Mouse (Mus musculus) layer of hippocampus, adult 18-20 months (tissue): Measurements from ENCODE around the gene A630001G21Rik. TPM values are rescaled to one million over a fixed set of nuclear protein-coding genes. Genes with fewer than 3 reads are reported as not detected.

Experiments used
- DNase-seq, 2 experiments: peaks; one replicate each; pipeline ENCODE4 v3.0.0; 2022; ENCODE audit warnings: low spot score in 2 of 2
- total RNA-seq, 2 experiments: library from RNA; stranded (reverse); gene quantifications; 2 replicates each; pipeline ENCODE4 v1.2.3; 2021

The A630001G21Rik gene
- total RNA-seq, 2 experiments from 2014 or later = 0.25 to 0.68 TPM

DNA sequence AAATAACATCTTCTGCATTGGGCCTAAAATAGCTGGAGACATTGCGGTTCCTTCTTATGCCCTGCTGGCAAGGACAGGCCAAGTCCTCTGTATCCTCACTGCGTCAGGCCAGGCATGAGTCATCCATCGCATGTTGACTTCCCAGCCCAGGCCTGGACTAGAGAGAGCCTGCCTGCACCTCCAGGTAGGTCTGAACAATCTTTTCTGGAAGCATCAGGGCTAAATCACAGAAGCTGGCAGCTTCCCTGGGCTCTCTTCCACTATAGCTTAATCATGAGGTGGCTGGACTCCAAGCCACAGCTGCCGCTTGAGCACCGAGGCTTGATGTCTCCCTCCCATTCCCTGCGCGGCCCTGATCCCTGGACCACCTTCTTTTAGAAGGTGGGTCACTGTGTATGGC, 3.3 kb downstream of the A630001G21Rik start:
- DNase-seq = no peak

DNA sequence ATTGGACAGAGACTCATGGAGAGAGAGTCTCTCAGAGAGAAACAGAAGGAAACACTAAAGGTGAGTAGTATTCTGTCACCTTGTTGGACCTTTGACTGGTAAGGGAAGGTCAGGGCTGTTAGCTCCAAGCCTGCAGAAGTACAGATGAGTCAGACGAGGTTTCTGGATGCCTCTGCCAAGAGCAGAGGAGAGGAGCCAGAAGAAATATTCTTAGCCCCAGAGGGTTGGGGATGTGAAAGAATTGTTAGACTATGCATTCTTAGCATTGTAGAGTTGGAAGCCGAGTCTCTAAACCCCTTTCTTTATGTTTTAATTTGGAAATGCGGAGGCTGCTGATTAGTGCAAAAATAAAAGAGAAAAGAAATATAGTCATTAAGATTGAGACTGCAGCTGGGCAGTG, 6.5 kb downstream of the A630001G21Rik start:
- DNase-seq = no peak

DNA sequence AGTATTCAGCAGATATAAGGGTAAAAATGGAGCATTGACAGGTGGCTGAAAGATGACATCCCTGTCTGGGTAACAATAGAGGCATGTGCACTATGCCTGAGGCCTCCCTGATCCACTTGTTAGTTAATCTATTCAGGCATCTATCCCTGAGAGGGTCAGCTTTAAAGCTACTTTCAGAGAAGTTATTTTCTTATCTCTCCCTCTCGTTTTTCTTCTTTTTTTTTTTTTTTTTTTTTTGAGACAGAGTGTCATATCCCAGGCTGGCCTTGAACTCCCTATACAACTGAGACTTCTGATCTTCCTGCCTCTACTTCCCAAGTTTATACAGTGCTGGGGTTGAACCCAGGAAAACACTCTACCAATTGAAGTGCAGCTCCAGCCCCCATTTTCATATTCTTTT, 10.7 kb downstream of the A630001G21Rik start:
- no peak for DNase-seq

DNA sequence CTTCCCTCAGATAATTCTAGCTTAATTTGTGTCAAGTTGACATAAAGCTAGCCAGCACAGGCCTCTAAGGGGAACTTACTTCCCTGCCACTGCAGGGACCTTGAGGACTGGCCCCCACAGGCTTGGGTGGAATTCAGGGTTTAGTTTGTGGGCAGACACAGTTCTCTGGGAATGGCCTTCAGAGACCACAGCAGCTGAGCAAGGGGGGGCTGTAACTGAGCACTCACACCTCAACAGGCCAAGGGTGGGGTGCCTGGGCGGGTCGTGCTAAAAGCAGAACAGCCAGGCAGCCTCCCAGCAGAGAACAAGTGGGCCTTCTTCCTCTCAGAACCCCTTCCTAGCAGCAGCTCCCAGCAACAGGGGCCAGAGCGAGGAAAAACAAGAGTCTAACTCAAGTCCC, 12.3 kb downstream of the A630001G21Rik start:
- DNase-seq = no peak

DNA sequence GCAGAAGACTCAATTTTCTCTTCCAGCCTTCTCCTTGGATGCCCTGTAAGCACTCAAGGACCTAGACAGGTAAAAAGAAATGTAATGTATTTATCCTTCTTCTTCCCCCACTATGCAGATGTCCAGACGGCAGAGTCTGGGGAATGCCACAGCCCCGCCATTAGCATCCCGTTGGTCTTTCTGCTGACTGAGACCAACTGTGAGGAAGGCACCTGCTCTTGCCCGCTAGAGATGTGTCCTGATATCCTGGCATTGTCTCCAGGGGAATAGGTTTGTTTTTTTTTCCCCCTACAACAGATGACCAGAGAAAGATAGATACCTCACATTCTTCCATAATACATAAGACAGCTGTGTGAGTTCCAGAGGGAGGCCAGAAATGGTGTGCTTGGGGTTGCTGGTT, 14.2 kb downstream of the A630001G21Rik start:
- DNase-seq = no peak

DNA sequence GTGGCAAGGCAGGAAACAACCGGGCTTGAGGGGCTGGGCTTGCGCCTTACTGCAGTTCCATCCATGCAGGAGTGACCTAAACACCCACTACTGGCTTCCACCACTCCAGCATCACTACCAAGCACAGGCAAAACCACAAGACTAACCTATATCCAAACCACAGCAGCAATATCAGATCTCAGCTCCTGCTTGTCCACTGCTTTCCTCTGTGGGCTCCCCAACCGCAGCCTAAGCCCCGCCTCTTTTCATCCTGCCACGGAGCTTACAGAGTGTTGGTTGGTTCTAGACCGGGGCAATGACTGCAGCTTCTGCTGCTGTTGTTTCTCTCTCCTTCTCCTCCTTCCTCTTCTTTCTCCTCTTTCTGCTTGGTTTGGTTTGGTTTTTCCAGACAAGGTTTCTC, 15.1 kb downstream of the A630001G21Rik start:
- DNase-seq = no peak

DNA sequence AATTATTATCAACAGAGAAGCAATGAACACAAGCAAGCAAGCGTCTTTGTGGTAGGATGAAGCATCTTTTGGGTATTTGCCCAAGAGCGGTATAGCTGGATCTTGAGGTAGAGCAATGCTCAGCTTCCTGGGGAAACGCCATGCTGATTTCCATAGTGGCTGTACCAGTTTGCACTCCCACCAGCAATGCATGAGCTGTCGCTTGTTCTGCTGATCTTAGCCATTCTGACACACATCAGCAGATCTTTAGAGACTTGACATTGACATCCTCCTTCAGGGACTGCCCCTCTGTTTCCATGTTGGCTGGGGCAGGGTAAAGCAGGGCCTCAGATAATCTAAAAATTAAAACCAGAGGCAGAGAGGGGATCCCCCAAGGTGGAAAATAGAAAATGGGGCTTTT, 16.8 kb downstream of the A630001G21Rik start:
- DNase-seq = no peak

DNA sequence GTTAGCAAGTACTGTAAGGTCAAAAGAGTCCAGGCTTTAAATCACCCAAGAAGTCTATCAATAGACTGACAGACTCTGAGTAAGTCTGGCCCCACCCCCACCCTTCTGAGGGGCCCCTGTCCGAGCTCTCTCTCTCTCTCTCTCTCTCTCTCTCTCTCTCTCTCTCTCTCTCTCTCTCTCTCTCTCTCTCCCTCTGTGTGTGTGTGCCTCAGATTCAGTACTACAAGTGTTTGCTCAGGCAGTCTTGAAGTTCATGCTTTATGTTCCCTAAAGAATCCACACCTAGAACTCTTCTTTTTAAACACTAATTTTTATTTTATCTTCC, 19.5 kb downstream of the A630001G21Rik start:
- DNase-seq = no peak

DNA sequence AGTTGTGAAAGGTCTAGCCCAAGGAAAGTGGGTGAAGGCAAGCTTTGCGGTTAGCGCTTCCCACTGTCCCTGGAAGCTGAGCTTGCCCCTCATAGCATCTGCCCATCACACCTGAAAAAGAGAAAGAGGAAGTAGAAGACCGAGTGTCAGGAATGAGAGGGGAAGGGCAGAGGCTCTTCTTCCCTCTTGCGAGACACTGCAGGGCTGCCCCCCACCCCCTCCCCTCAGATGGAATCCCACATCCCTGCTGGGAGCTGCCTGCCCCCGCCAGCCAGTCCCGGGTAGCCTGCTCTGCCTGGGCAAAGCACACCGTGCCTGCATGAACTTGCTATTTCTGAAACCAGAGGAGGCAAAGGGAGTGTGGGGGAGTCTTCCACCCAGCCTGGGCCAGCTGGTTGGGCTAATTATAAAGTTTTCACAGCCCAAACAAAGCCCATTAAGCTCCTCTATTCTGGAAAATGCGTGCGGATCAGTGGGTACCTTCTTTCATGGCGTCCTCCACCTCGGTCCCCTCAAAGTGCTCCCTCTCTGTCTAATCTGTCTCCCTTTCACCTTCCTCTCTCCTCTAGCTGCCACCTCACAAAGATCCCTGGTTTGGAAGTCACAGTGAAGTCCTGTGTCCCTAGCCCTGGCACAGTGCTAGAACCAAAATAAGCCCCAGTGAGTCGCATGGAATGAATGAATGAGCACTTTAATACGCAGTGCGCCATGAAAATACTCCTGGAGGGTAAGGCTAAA, 20.0 kb downstream of the A630001G21Rik start:
- peak in 1 of 2 experiments; percentile 37 for DNase-seq

DNA sequence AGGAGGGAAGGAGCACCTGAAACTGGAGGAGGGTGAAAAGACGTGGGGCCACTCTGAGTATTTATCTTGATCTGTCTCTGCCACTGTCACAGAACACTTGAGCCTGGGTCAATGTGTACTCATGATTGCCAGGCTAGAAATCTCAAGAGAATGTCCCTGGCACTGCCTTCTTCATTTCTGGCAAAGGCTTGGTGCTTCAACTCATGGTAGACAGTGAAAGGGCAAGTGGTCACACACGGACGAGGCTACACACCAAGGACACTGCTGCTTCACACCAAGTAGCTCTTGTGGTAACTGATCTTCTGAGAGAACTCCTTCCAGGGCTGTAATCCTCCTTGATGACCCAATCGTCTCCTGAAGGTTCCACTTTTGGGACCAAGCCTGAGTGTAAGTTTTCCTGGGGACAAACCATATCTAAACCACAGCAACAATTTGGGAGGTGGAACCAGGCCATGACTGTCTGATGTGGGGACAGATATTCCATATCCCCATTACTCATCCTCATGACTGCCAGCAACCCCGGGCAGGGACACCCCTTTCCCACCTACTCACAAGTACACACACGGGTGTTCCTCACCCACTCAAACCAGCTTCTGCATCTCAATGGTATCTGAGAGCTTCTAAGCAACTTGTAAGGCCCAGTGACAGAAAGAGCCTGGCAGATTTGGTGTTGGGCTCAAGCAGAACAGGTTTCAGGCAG, 20.8 kb downstream of the A630001G21Rik start:
- DNase-seq = peak in 1 of 2 experiments; percentile 12

DNA sequence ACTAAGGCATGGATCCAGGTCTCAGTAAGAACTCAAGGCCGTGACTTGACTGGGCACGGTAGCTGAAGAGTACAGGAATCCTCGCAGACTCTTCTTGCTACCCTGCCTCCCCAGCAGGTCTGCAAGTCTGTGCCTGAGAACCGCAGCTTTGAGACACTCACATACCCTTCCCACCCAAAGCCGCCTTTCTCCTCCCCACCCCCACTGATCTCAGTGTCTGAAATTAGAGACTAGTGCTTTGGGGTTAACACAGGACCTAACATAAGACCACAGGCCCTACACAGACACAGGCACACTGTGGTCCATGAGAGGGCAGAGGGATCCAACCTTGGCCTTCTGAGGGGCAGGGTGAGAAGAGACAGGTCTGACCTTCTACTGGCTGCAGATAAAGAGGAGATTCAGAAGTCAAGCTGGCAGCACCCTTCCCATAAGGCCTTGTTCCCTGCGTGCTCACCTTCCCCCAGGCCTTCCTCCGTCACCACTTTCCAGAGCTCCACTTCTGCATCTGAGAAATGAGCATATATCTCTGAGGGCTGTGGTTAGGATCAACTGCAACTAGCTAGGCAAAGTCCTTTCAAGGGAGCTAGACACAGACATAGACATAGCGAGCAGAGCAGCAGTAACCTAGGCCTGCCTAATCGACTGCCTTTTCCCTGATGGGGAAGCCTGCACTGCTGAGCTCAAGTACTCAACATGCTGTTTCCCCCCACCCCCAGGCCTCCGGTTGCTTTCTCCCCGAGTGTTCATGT, 26.3 kb downstream of the A630001G21Rik start:
- no peak for DNase-seq

DNA sequence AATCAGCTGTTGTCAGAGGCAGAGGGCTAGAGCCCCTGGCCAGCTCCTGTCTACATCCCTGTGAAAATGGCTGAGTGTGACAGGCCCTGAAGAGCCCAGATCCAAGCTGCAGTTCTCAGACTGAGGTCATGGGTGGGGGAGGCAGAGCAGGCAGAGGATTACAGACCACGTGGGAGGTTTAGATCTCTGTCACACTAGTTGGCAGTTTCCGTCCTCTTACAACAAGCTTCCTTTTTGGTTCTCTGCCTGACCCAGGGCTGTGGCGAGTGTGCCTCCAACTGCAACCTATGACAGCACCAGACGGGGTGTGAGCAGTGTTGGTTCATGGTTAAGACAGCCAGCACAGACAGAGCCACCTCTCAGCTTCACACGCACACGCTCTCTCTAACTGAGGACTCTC, 26.9 kb downstream of the A630001G21Rik start:
- no peak for DNase-seq

DNA sequence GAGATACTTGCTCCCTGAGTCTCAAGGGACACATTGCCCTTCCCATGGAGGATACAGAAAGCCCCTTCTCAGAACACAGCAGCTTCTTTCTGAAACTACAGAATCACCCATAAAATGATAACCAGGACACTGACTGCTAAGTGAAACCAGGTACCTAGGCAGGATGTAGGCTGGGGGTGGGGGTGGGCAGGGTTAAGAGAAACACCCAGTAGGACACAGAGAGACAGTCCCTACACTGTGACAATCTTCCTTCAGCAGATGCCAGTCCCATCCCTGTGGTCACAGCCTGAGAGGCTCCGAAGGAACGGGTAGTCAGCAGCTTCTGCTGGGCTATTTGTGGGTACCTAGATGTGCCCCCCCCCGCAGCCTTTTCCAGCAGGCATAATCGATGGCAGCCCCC, 27.8 kb downstream of the A630001G21Rik start:
- DNase-seq = no peak

DNA sequence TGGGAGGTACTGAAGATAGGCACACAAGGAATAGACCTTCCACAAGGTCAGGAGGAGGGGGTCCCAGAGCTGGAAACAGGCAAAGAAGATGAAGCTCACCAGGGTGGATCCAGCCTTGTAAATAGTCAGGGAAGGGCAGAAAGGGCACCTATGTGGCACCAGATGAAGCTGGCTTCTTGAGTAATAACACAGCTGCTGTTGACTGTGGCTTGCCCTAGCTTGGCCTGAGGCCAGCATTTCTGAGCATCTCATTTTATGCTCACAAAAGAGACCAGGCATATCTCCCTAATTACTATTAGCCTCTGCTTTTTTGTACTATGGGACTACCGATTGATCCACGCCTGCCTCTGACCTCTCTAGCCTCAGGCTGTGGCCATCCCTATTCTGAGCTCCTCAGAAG, 28.6 kb downstream of the A630001G21Rik start:
- no peak for DNase-seq

DNA sequence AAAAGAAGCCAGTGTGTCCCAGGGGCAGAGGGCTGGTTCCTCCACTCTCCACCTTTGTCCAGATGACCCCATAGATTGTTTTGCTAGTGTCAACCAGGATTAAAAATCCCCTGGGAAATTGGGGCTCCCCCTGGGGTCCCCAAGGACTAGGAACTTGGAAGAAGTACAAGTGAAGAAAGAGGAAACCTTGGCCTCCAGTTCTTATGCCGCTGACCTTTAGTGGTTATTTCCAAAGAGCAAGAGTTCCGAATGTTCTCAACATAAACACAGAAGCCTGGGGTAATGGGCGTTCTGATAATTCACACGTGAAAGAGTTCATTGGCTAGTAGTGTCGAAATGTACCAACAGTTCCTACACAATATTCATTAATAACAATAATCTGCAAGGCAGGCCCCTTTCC, 31.9 kb downstream of the A630001G21Rik start:
- no peak for DNase-seq

DNA sequence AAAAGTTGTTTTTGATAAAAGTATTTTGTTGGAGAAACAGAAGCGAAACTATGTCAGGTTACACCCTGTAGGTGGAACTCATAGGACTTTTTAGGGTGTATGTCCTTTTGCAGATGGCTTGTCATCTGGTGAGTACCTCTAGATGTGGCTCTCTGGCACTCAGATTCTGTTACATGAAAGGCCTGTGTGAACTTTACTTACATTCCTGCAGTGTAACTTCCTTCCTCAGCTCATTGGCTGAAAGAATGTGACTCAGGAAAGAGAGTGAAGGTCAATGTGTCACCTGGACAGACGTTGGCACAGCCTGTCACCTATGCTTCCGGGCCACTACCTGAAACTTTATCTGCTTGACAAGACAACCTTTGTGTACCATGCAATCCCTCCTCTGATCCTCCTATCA, 33.9 kb downstream of the A630001G21Rik start:
- no peak for DNase-seq

DNA sequence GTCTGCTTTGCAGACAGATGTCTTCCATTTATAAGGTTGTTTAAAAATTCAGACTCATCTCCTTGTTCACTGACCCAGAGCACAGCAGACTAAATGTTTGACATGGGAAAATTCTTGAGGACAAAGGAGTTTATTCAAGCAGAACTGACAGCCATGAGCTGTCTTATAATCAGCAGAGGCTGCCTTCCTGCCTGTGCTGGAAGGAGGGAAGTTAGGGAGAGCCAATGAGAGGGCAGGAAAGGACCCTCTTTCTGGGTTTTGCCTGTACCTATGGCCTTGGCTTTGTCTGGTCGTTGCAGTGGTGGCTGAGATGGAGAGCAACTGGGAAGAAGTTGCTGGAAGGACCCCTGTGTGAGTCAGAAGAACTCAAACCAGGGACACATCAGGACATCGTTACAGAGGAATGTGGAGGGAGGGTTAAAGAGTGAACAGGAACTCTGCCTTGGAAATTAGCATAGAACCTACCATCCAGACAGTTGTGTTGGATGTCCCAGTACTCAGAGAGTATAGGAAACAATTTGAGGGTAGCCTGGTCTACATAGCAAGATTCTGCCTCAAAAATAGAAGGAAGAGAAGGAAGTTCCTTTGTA, 35.4 kb downstream of the A630001G21Rik start:
- DNase-seq = no peak

DNA sequence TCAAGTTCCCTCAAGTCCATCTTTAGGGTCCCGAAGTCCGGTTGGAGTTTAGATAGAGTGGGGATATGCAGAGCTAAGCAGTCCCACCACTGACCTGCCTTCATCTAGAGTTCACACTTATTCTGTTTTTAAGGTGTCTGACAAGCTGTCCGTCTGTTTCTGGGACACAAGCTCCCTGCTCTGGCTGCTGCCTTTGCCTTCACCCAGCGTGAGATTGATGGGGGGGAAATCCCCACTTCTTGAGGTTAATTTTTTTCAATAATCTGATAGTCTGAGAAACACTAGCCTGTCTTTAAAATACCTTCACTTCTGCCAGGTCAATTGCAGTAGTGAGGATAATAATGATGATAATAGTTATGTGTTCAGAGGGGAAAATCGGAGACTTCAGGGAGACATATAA, 36.1 kb downstream of the A630001G21Rik start:
- DNase-seq = no peak

DNA sequence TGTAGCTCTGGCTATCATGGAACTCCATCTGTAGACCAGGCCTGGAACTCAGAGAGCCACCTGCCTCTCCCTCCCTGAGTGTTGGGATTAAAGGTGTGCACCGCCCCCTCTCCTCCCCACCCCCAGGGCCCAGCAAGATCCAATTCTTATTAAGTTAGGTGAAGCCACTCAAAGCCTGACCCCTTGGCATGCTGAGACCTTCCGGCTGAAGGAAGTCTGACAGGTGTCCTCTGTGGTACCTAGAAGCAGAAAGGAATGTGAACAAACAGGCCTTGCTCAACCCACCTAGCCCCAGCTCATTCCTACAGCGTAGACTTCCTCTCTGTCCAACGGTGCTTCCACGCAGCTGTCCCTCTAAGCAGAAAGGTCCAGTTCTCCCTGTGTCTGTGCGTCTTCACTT, 37.5 kb downstream of the A630001G21Rik start:
- no peak for DNase-seq

DNA sequence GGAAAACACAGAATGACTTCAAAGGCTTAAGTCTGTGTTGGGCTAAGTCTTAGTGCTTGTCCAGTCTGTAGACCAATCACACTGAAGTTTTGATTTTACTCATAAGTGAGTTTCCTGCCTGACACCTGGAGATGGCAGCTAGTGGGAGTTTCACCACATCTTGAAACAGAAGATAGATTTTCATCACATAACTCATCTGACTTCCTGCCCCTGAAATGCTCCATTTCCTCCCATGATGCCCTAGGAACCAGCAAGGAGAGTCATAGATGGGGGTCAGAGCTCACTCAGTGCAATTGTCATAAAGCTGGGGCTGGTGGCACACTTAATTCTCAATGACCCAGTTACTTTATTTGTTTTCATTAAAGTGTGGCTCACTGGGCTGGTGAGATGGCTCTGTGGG, 38.6 kb downstream of the A630001G21Rik start:
- no peak for DNase-seq

DNA sequence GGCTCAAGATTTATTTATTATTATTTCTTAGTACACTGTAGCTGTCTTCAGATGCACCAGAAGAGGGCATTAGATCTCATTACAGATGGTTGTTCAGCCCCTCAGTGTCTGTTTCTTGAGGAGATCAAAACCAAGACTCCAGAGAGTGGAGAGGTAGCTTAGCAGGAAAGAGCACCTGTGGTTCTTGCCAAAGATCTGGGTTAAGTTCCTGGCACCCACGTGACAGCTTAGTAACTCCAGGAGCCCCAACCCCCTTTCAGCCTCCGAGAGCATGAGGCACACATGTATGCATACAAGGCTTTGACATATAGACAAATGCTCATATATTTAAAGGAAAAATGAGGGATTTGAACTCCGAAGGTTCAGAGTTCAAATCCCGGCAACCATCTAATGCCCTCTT, 39.4 kb downstream of the A630001G21Rik start:
- no peak for DNase-seq
